Mouse (Mus musculus): ENCODE data around the gene Mgmt. TPM values are rescaled to one million over a fixed set of nuclear protein-coding genes. Genes with fewer than 3 reads are reported as not detected.

Gene Mgmt
- total and polyA plus RNA-seq, 3 experiments, result 5.2 to 10.8 (median 8.5) TPM

DNA sequence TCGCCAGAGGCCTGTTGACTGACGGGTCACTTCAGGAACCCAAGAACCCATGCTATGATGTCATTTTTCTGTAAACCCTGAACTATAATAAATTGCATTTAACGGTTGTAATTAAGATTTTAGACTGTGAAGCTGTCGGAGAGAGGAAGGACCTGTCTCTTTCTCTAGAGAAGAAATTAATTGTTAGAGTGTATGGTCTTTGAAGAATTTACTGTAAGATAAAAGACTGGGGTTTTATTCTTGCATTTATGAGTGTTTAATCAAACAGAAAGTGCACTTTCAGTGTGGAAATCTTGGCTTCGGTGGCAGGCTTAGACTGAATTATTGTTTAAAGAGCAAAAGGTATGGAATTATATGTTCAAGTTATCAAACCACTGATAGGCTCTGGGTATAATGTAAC lies 49.5 kb downstream of the Mgmt start:
- no peak overlapping the region for H3K4me3 ChIP-seq (replicated peaks in 1 of 3; ENCODE audit: low read depth in 2 of 3, low read length in 2 of 3, poor library complexity in 1 of 3)
- H3K27me3 ChIP-seq (replicated peaks), result no peaks in the 10 kb centered on the region
- dilution Hi-C loops (cut with MboI; ENCODE audit: extremely low pct_ligation_motif_present, extremely low pct_unique_long_range_greater_than_20kb, low sequenced_read_pairs) (no loop called here), in situ Hi-C loops (cut with MboI; ENCODE audit: low pct_ligation_motif_present, low pct_unique_long_range_greater_than_20kb, low sequenced_read_pairs) (no loop called here)
- TF ChIP-seq CHD2 (IDR thresholded peaks at IDR 0.05; ENCODE audit: low read length) (no peak), ELF1 (IDR thresholded peaks at IDR 0.05; ENCODE audit: low read depth, low read length) (no peak), POLR2AphosphoS2 (IDR thresholded peaks at IDR 0.05; ENCODE audit: low read depth, low read length) (no peak), MEF2A (IDR thresholded peaks at IDR 0.05; ENCODE audit: borderline replicate concordance, low read depth, low read length) (no peak), CHD1 (IDR thresholded peaks at IDR 0.05; ENCODE audit: low read depth, low read length) (no peak), CTCF (conservative IDR thresholded peaks at IDR 0.05 in 1 of 2, IDR thresholded peaks at IDR 0.05 in 1 of 2; ENCODE audit: low read depth in 2 of 2, low read length in 2 of 2) (no peak), HCFC1 (IDR thresholded peaks at IDR 0.05; ENCODE audit: low read depth, low read length) (no peak), ZMIZ1 (IDR thresholded peaks at IDR 0.05; ENCODE audit: low read depth, low read length) (no peak), NELFE (IDR thresholded peaks at IDR 0.05; ENCODE audit: low read depth, low read length) (no peak), TBP (conservative IDR thresholded peaks at IDR 0.05; ENCODE audit: low read depth, low read length) (no peak), ETS1 (conservative IDR thresholded peaks at IDR 0.05; ENCODE audit: low read depth, low read length) (no peak), BHLHE40 (IDR thresholded peaks at IDR 0.05; ENCODE audit: low read depth, low read length) (no peak), MAX (IDR thresholded peaks at IDR 0.05; ENCODE audit: low read length) (no peak), MAFK (IDR thresholded peaks at IDR 0.05; ENCODE audit: insufficient replicate concordance, low read length) (no peak), ZNF384 (IDR thresholded peaks at IDR 0.05; ENCODE audit: low read depth, low read length) (no peak), SIN3A (IDR thresholded peaks at IDR 0.05; ENCODE audit: low read length) (no peak), TCF12 (IDR thresholded peaks at IDR 0.05; ENCODE audit: low read depth, low read length) (no peak), USF2 (conservative IDR thresholded peaks at IDR 0.05; ENCODE audit: low read depth, low read length) (no peak)
- H3K79me2 ChIP-seq (replicated peaks; ENCODE audit: control insufficient read depth, extremely low read depth, insufficient read depth, poor library complexity, severe bottlenecking), result no peaks in the 10 kb centered on the region
- peaks cover 0 to 32% of the 10 kb centered on the region in 2 experiments for H3K36me3 ChIP-seq (replicated peaks in 1 of 2; ENCODE audit: control insufficient read depth in 1 of 2, insufficient read depth in 1 of 2, low read length in 1 of 2)
- DNase-seq (ENCODE audit: extremely low read depth), result no peak
- H3K4me1 ChIP-seq (ENCODE audit: control insufficient read depth in 1 of 2, insufficient read depth in 2 of 2), result peaks cover 5 to 52% of the 10 kb centered on the region in 2 experiments; a peak in 3 of 4 replicates
- H3K27ac ChIP-seq (ENCODE audit: insufficient read depth, low read depth), result no peak overlapping the region
- H3K4me2 ChIP-seq (ENCODE audit: insufficient read depth, low read depth, poor library complexity, severe bottlenecking), result no peak overlapping the region
- no peak overlapping the region for H3K9ac ChIP-seq (ENCODE audit: insufficient read depth, low read depth)
- no peaks in the 10 kb centered on the region for H3K9me3 ChIP-seq (replicated peaks; ENCODE audit: low read length)

DNA sequence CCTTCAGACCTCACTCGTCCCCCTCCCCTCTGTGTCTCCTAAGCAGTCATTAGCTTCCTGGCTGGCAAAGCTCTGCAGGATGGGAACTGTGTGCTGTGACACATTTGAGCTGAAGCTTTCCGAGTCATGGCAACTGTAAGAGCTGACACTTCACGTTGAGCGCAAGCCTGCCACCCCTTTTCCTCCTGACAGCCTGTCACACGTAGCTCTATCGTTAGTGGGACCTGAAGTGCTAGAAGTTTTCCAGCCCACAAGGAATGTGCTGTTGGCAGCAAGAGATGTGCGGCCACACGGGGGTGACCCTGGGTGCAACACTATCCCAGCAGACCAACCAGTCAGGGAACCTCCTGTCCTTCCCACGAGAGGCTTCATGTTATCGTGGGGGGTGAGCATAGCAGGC lies 51.3 kb downstream of the Mgmt start:
- Histone ChIP-seq H3K27ac (ENCODE audit: insufficient read depth, low read depth) (no peak overlapping the region), H3K4me3 (replicated peaks in 1 of 3; ENCODE audit: low read depth in 2 of 3, low read length in 2 of 3, poor library complexity in 1 of 3) (no peak overlapping the region), H3K4me1 (ENCODE audit: control insufficient read depth in 1 of 2, insufficient read depth in 2 of 2) (peaks cover 5 to 51% of the 10 kb centered on the region in 2 experiments; a peak in 3 of 4 replicates), H3K4me2 (ENCODE audit: insufficient read depth, low read depth, poor library complexity, severe bottlenecking) (no peak overlapping the region), H3K79me2 (replicated peaks; ENCODE audit: control insufficient read depth, extremely low read depth, insufficient read depth, poor library complexity, severe bottlenecking) (no peaks in the 10 kb centered on the region), H3K9me3 (replicated peaks; ENCODE audit: low read length) (no peaks in the 10 kb centered on the region), H3K36me3 (replicated peaks in 1 of 2; ENCODE audit: control insufficient read depth in 1 of 2, insufficient read depth in 1 of 2, low read length in 1 of 2) (peaks cover 0 to 37% of the 10 kb centered on the region in 2 experiments), H3K27me3 (replicated peaks) (no peaks in the 10 kb centered on the region), H3K9ac (ENCODE audit: insufficient read depth, low read depth) (no peak overlapping the region)
- TF ChIP-seq BHLHE40 (IDR thresholded peaks at IDR 0.05; ENCODE audit: low read depth, low read length), result no peak
- TF ChIP-seq MEF2A (IDR thresholded peaks at IDR 0.05; ENCODE audit: borderline replicate concordance, low read depth, low read length), result no peak
- TF ChIP-seq JUND (conservative IDR thresholded peaks at IDR 0.05; ENCODE audit: low read depth, low read length), result no peak
- no peak for TF ChIP-seq CHD2 (IDR thresholded peaks at IDR 0.05; ENCODE audit: low read length)
- TF ChIP-seq SMC3 (IDR thresholded peaks at IDR 0.05; ENCODE audit: low read depth, low read length), result no peak
- TF ChIP-seq CHD1 (IDR thresholded peaks at IDR 0.05; ENCODE audit: low read depth, low read length), result no peak
- no peak for TF ChIP-seq MAFK (IDR thresholded peaks at IDR 0.05; ENCODE audit: insufficient replicate concordance, low read length)
- no peak for TF ChIP-seq TBP (conservative IDR thresholded peaks at IDR 0.05; ENCODE audit: low read depth, low read length)
- no peak for TF ChIP-seq GABPA (IDR thresholded peaks at IDR 0.05; ENCODE audit: insufficient replicate concordance, low read depth, low read length)
- no peak for TF ChIP-seq SIN3A (IDR thresholded peaks at IDR 0.05; ENCODE audit: low read length)
- no peak for TF ChIP-seq E2F4 (IDR thresholded peaks at IDR 0.05; ENCODE audit: insufficient replicate concordance, low read depth, low read length)
- no peak for TF ChIP-seq PAX5 (IDR thresholded peaks at IDR 0.05; ENCODE audit: low read length)
- TF ChIP-seq ZC3H11A (IDR thresholded peaks at IDR 0.05; ENCODE audit: low read depth, low read length), result no peak
- in situ Hi-C loops (cut with MboI; ENCODE audit: low pct_ligation_motif_present, low pct_unique_long_range_greater_than_20kb, low sequenced_read_pairs) (no loop called here), dilution Hi-C loops (cut with MboI; ENCODE audit: extremely low pct_ligation_motif_present, extremely low pct_unique_long_range_greater_than_20kb, low sequenced_read_pairs) (no loop called here)
- no peak for DNase-seq (ENCODE audit: extremely low read depth)

Data from CH12.LX (cell line).